Mouse (Mus musculus) lung, adult 2 months (tissue): Measurements from ENCODE around the gene Hoxb5.

Source experiments
- CTCF ChIP-seq: fragments of 200-500 bp; IDR thresholded peaks from 2 replicates; pipeline ENCODE4 v1.5.1; 2011; ENCODE audit warnings: mild to moderate bottlenecking, low read length, control low read depth; ENCODE audit not compliant: insufficient read depth
- POLR2A ChIP-seq: fragments of 200-500 bp; IDR thresholded peaks from 2 replicates; pipeline ENCODE4 v1.6.1; 2011; ENCODE audit warnings: low read depth, mild to moderate bottlenecking, control low read depth, low read length, borderline replicate concordance; ENCODE audit errors: extremely low read depth

- TF ChIP-seq CTCF: no peak
- no peak for TF ChIP-seq POLR2A
Observed at GRCm38 (mm10) chr11:96345893-96346806, 43.0 kb downstream of the Hoxb5 start.
